Mouse (Mus musculus): ENCODE results near the gene Arhgef40.

Arhgef40 gene

GRCm38 (mm10) chr14:52003981-52004495 lies 19.5 kb downstream of the Arhgef40 start:
- peak; percentile 85 for DNase-seq (ENCODE audit: low spot score)

DNA sequence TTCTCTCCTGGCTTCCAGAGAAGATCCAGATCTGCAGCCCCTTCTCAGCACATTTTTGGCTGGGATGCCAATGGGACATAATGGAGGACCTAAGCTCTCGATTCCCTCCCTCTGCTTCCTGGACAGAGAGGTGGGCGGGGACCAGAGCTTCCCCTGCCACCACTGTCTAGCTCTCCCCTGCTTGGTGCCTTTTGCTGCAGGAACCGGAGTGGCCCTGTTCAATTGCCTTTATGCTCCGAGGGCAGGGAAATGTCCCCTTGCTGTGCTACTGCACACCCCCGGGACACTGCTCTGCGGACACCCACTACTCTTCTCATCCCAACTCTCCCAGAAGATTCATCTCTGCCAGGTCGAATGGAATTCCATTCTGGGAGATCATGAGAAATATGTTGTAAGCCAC lies 20.6 kb downstream of the Arhgef40 start:
- DNase-seq (ENCODE audit: low spot score), result no peak

DNA sequence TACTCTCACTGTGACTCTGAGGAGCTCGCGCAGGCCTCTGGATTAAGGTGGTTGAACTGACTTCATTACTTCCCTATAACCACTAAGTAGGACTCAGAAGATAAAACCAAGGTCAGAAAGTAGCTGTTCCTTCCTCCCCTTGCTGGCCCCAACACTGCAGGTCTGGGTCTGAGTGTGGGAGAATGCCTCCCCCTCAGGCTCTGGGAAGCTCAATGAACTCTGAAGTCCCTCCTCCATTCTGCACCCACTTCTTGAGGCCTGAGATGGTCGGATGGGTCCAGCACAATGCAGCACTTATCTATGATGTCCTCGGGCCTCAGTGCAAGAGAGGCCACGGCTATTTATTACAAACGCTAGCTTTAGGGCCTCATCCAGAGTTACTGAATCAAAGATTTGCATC lies 21.1 kb downstream of the Arhgef40 start:
- DNase-seq (ENCODE audit: low spot score), result no peak

DNA sequence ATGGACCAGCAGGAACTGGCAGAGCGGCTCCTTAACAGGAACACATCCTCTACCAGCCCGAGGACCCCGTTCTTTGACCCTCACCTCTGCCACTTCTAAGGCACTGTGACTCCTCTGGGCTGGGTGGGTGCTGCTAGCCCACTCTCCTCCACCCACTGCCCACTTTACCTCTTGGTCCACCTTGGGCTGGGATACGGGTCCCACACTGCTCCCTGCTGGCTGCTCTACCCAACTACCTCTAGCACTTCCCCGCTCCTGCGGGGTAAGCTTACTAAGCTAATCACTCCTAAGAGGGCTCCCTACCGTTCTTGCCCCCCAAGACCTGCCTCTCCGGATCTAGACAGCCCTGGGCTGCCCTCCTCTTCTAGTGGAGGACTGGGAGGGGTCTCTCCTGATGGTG lies 21.7 kb downstream of the Arhgef40 start:
- DNase-seq (ENCODE audit: low spot score), result peak; percentile 42

GRCm38 (mm10) chr14:52006771-52007170 lies 22.3 kb downstream of the Arhgef40 start:
- no peak for DNase-seq (ENCODE audit: low spot score)

DNA sequence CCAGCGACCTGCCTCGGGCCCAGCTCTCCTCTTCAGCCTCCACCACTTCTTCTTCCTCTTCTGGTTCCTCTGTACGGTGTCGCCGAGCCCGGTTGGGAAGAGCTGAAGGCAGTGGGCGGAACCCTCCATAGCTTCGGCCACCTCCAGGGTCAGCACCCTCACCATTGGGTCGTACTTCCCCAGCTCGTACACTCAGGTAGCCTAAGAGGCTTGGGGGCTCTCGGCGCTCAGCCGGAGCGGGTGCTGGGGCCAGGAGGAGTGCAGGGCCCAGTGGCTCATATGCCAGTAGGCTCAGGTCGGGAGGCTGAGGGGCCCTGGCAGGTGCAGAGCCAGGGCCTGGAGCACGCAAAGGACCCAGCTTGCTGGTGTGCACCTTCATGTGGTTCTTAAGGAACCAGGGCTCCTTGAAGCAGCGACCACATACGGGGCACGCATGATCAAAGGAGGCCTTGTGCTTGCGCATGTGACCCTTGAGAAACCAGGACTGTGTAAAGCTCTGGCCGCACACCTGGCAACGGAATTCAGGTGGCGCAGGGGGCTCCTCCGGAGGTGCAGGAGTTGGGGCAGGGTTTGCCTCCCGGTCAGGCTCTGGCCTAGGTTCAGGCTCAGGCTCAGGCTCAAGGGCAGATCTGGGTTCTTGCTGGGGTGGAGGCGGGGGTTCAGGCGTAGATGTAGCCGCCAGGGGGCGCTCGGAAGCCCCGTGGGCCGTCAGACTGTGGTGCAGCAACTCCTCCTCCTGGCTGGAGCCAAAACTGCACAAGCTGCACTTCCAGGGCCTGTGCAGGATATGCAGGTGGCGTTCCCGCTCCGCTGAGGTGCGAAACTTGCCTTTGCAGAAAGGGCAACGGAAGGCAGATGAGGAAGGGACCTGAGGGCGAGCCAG lies 24.0 kb downstream of the Arhgef40 start:
- DNase-seq (ENCODE audit: low spot score), result peak; percentile 91

DNA sequence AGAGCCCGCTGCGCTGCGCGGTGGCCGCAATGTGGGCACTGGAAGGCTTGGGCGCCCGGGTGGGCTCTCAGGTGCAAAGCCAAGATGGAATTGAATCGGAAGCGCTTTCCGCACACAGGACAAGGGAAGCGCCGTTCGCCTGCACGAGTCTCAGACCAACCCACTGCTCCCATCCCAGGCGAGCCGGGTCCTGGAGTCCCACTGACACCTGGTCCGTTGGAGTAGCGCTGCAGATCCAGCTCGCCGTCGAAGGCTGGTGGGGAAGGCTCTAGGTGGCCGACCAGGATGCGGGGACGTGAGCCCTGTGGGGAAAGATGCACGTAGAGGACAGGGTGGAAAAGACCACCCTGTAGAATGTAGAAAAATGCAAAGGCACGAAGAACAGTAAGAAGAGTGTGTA lies 24.8 kb downstream of the Arhgef40 start:
- no peak for DNase-seq (ENCODE audit: low spot score)

DNA sequence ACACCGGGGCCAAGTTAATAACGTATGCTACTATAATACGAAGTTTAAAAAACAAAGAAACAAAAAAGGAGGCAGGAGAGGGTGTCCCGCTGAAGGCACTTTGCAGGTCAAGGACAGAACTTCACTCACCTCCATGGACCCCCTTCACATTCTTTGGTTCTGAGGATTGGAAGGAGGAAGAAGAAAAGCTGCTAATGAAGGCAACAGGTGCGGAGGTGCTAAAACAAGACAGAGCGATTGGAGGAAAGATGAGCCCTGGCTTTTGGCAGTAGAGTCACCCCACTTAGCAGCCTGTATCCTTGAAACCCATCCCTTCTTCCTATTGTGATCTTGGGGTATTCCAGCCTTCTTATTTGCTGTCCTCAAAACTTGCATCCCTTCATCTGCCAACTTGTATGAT lies 25.3 kb downstream of the Arhgef40 start:
- no peak for DNase-seq (ENCODE audit: low spot score)

- peak; percentile 95 for DNase-seq (ENCODE audit: low spot score)
These were observed 26.1 kb downstream of the Arhgef40 start for GRCm38 (mm10) chr14:52010446-52011111.

- peak; percentile 48 for DNase-seq (ENCODE audit: low spot score)
These were observed 27.2 kb downstream of the Arhgef40 start for GRCm38 (mm10) chr14:52011683-52012082.

DNA sequence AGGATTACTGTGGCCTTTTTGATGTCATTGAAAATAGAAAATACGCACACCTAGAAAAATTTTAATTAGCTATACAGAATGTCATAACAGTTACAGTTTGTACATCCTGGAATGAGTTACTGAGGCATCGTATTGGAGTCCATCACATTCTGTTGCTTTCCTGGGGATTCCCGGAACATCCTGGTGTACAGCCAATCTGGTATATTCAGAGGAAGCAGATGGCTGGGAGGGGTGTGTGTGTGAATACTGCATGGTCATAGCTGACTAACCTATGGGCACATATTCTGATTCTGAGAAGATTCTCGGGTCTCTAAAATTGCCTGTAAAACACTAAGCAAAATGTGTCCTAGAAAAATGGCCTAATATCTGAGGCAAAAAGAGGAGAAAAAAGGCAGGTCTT lies 27.6 kb downstream of the Arhgef40 start:
- peak; percentile 17 for DNase-seq (ENCODE audit: low spot score)

GRCm38 (mm10) chr14:52012553-52012952 lies 28.0 kb downstream of the Arhgef40 start:
- DNase-seq (ENCODE audit: low spot score), result no peak

DNA sequence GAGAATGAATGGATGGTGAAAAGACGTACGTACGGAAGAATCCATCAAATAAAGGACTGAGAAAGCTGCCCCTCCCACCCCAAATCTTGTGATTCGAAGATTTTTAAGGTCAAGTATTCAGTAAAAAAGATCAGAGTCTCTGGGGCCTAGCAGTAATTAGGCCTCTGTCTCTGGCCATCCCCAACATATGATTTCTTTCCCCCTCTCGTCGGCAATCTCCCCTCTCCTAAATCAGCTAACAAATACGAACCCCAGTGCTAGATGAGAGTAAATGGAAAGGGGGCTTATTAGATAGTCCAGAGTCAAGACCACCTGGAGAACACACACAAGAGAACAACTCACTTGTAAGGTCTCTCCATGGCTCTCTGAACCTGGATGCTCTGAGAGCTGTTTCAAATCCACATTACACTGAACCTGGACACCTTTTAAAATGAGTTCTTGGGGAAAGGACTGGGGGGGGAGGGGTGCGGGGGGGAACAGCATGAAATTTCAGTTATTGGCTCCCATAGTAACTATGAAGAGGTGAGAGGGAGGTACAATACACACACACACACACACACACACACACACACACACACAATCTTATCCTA lies 28.6 kb downstream of the Arhgef40 start:
- peak; percentile 33 for DNase-seq (ENCODE audit: low spot score)

- DNase-seq (ENCODE audit: low spot score), result peak; percentile 66
These were observed 29.3 kb downstream of the Arhgef40 start for GRCm38 (mm10) chr14:52013771-52014219.

- no peak for DNase-seq (ENCODE audit: low spot score)
These were observed 29.8 kb downstream of the Arhgef40 start for GRCm38 (mm10) chr14:52014271-52014760.

- DNase-seq (ENCODE audit: low spot score), result peak; percentile 85
These were observed 30.3 kb downstream of the Arhgef40 start for GRCm38 (mm10) chr14:52014761-52015311.

- no peak for DNase-seq (ENCODE audit: low spot score)
These were observed 31.1 kb downstream of the Arhgef40 start, which contains the start of gene Tmem253 for GRCm38 (mm10) chr14:52015445-52016100. Gene Tmem253, plus strand, starts transcription at chr14:52015658.

- no peak for DNase-seq (ENCODE audit: low spot score)
These were observed 32.3 kb downstream of the Arhgef40 start for GRCm38 (mm10) chr14:52016625-52017405.

- DNase-seq (ENCODE audit: low spot score), result no peak
These were observed 33.1 kb downstream of the Arhgef40 start for GRCm38 (mm10) chr14:52017662-52018061.

GRCm38 (mm10) chr14:52018248-52019050 lies 33.9 kb downstream of the Arhgef40 start:
- no peak for DNase-seq (ENCODE audit: low spot score)

All from embryo, embryonic 10.5 days (tissue).